Mouse (Mus musculus) layer of hippocampus, adult 2 months (tissue): Measurements from ENCODE around the gene Ncapg. TPM values are rescaled to one million over a fixed set of nuclear protein-coding genes. Genes with fewer than 3 reads are reported as not detected.

Experiments
- DNase-seq, 2 experiments: peaks; one replicate each; pipeline ENCODE4 v3.0.0; 2022; ENCODE audit warnings: low spot score in 2 of 2
- H3K27ac ChIP-seq: fragments of 200-600 bp; 2 replicates; pipeline ENCODE4 v1.8.1; 2022
- H3K4me3 ChIP-seq: fragments of 200-600 bp; 2 replicates; pipeline ENCODE4 v1.8.1; 2022; ENCODE audit warnings: mild to moderate bottlenecking
- CTCF ChIP-seq: fragments of 200-600 bp; conservative IDR thresholded peaks from 2 replicates; pipeline ENCODE4 v1.8.1; 2022; ENCODE audit warnings: antibody characterized with exemption, mild to moderate bottlenecking, moderate library complexity
- total RNA-seq, 2 experiments: library from RNA; stranded (reverse); gene quantifications; 2 replicates each; pipeline ENCODE4 v1.2.3; 2021

The Ncapg gene
- total RNA-seq, 2 experiments from 2014 or later: 0.32 to 0.79 TPM

GRCm38 (mm10) chr5:45737911-45738310 is 68.2 kb downstream of the Ncapg start:
- H3K4me3 ChIP-seq: no peak overlapping the region
- no peak for DNase-seq
- TF ChIP-seq CTCF: no peak
- H3K27ac ChIP-seq: no peak overlapping the region

Other genes starting within 250 kb of the Ncapg start
- 100 to 1,000 TPM; 167 to 169 TPM for gene Qdpr, start 219.7 kb upstream of the Ncapg start, total RNA-seq
- under 1 TPM; 0.39 to 0.54 TPM for gene Clrn2, start 216.2 kb upstream of the Ncapg start, total RNA-seq
- 10 to 100 TPM; 54.3 to 58.7 TPM for gene Lap3, start 176.5 kb upstream of the Ncapg start, total RNA-seq
- 100 to 1,000 TPM in 1 of 2 experiments, 10 to 100 TPM in 1; 96.8 to 102 TPM for gene Med28, start 149.7 kb upstream of the Ncapg start, total RNA-seq
- gene Fam184b, start 30.3 kb upstream of the Ncapg start, total RNA-seq: 1 to 10 TPM; 6.9 to 8.3 TPM
- gene Lcorl, start 187.7 kb downstream of the Ncapg start, total RNA-seq: 10 to 100 TPM; 26.0 to 32.8 TPM